Mouse (Mus musculus) layer of hippocampus, adult 9-11 months (tissue): ENCODE data around the gene Rbfox1.

Source experiments
- DNase-seq: peaks from one replicate; pipeline ENCODE4 v3.0.0; 2022

Gene Rbfox1

GRCm38 (mm10) chr16:7292985-7293805 lies 1408.0 kb downstream of the Rbfox1 start:
- no peak for DNase-seq

GRCm38 (mm10) chr16:7302416-7302815 lies 1417.3 kb downstream of the Rbfox1 start:
- no peak for DNase-seq

- DNase-seq, result no peak
Observed at GRCm38 (mm10) chr16:7329196-7329595, 1444.0 kb downstream of the Rbfox1 start.

GRCm38 (mm10) chr16:7341186-7341585 lies 1456.0 kb downstream of the Rbfox1 start:
- DNase-seq, result no peak

- DNase-seq, result peak; percentile 27
Observed at GRCm38 (mm10) chr16:7345298-7345697, 1460.1 kb downstream of the Rbfox1 start.

- DNase-seq, result no peak
Observed at GRCm38 (mm10) chr16:7346001-7346625, 1461.0 kb downstream of the Rbfox1 start.

- no peak for DNase-seq
Observed at GRCm38 (mm10) chr16:7347522-7348165, 1462.5 kb downstream of the Rbfox1 start.

GRCm38 (mm10) chr16:7352808-7353207 lies 1467.7 kb downstream of the Rbfox1 start:
- DNase-seq, result no peak

- no peak for DNase-seq
Observed at GRCm38 (mm10) chr16:7354116-7354515, 1469.0 kb downstream of the Rbfox1 start.

GRCm38 (mm10) chr16:7359043-7359442 lies 1473.9 kb downstream of the Rbfox1 start:
- DNase-seq, result no peak

- DNase-seq, result peak; percentile 52
Observed at GRCm38 (mm10) chr16:7360706-7361105, 1475.6 kb downstream of the Rbfox1 start.

- DNase-seq, result no peak
Observed at GRCm38 (mm10) chr16:7365878-7366277, 1480.7 kb downstream of the Rbfox1 start.

GRCm38 (mm10) chr16:7374146-7374545 lies 1489.0 kb downstream of the Rbfox1 start:
- no peak for DNase-seq

- no peak for DNase-seq
Observed at GRCm38 (mm10) chr16:7374674-7375073, 1489.5 kb downstream of the Rbfox1 start.

GRCm38 (mm10) chr16:7396101-7396500 lies 1510.9 kb downstream of the Rbfox1 start:
- DNase-seq, result no peak

- no peak for DNase-seq
Observed at GRCm38 (mm10) chr16:7404766-7405492, 1519.8 kb downstream of the Rbfox1 start.

GRCm38 (mm10) chr16:7407862-7408640 lies 1522.9 kb downstream of the Rbfox1 start:
- no peak for DNase-seq

- DNase-seq, result peak; percentile 56
Observed at GRCm38 (mm10) chr16:7419655-7420281, 1534.6 kb downstream of the Rbfox1 start.

GRCm38 (mm10) chr16:7425386-7426089 lies 1540.4 kb downstream of the Rbfox1 start:
- no peak for DNase-seq

- DNase-seq, result no peak
Observed at GRCm38 (mm10) chr16:7433296-7433695, 1548.1 kb downstream of the Rbfox1 start.

- no peak for DNase-seq
Observed at GRCm38 (mm10) chr16:7446791-7447290, 1561.7 kb downstream of the Rbfox1 start.
